Mouse (Mus musculus): ENCODE data around the gene Tjp3. TPM values are rescaled to one million over a fixed set of nuclear protein-coding genes. Genes with fewer than 3 reads are reported as not detected.
A peak's percentile ranks its signal among the peaks of the same experiment; 100 is the strongest.

Gene Tjp3
- polyA plus RNA-seq, 1 experiment = 13.2 TPM

DNA sequence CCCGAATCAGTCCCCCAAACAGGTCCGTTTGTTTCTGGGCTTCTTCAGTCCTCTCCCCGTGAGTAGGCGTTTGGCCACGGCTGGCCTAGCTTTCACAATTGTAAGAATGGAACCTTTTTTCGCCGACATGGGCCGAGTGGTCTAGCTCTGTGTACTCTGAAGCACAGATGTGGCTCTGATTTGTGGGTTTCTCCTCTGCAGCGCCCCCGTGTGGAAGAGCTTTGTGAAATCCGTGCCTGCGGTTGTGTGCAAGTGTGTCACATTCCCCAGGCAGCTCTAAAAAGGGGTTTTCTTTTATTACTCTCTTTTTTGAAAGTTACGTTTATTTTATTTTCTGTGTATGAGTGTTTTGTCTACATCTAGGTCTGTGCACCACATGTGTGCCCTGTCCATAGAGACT lies 50.5 kb downstream of the Tjp3 start:
- TF ChIP-seq POLR2A (IDR thresholded peaks at IDR 0.05; ENCODE audit: low read depth, low read length) (no peak), CTCF (conservative IDR thresholded peaks at IDR 0.05; ENCODE audit: insufficient read depth, insufficient read length, low read depth, low read length) (peak; percentile 66)
- Histone ChIP-seq H3K36me3 (ENCODE audit: control insufficient read depth, insufficient read depth, low read length) (no peaks in the 10 kb centered on the region), H3K27me3 (replicated peaks; ENCODE audit: control insufficient read depth, insufficient read depth, low read length) (peaks cover 2% of the 10 kb centered on the region), H3K27ac (ENCODE audit: insufficient read depth, low read depth, low read length) (no peak overlapping the region), H3K4me3 (ENCODE audit: insufficient read depth, low read depth, low read length) (no peak overlapping the region), H3K4me1 (ENCODE audit: control insufficient read depth, insufficient read depth, low read length) (no peaks in the 10 kb centered on the region)
- peak; percentile 33 for DNase-seq
- 41% methylated on average over 13 of the region's 13 CpGs for WGBS

DNA sequence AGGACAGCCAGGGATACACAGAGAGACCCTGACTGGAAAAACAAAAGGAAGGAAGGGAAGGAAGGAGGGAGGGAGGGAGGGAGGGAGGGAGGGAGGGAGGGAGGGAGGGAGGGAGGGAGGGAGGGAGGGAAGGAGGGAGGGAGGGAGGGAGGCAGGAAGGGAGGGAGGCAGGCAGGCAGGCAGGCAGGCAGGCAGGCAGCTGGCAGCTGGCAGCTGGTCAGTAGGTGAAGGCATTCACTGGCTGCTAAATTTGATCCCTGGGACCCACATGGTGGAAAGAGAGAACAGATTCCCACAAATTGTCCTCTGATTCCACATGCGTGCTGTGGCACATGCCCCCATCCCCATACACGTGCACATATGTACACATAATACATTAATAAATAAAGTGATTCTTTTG lies 52.8 kb downstream of the Tjp3 start:
- Histone ChIP-seq H3K36me3 (ENCODE audit: control insufficient read depth, insufficient read depth, low read length) (no peaks in the 10 kb centered on the region), H3K27ac (ENCODE audit: insufficient read depth, low read depth, low read length) (no peak overlapping the region), H3K27me3 (replicated peaks; ENCODE audit: control insufficient read depth, insufficient read depth, low read length) (peaks cover 2% of the 10 kb centered on the region), H3K4me3 (ENCODE audit: insufficient read depth, low read depth, low read length) (no peak overlapping the region), H3K4me1 (ENCODE audit: control insufficient read depth, insufficient read depth, low read length) (no peaks in the 10 kb centered on the region)
- DNase-seq = no peak
- TF ChIP-seq CTCF (conservative IDR thresholded peaks at IDR 0.05; ENCODE audit: insufficient read depth, insufficient read length, low read depth, low read length) (no peak), POLR2A (IDR thresholded peaks at IDR 0.05; ENCODE audit: low read depth, low read length) (no peak)
- WGBS = 83% methylated on average over 2 of the region's 2 CpGs

DNA sequence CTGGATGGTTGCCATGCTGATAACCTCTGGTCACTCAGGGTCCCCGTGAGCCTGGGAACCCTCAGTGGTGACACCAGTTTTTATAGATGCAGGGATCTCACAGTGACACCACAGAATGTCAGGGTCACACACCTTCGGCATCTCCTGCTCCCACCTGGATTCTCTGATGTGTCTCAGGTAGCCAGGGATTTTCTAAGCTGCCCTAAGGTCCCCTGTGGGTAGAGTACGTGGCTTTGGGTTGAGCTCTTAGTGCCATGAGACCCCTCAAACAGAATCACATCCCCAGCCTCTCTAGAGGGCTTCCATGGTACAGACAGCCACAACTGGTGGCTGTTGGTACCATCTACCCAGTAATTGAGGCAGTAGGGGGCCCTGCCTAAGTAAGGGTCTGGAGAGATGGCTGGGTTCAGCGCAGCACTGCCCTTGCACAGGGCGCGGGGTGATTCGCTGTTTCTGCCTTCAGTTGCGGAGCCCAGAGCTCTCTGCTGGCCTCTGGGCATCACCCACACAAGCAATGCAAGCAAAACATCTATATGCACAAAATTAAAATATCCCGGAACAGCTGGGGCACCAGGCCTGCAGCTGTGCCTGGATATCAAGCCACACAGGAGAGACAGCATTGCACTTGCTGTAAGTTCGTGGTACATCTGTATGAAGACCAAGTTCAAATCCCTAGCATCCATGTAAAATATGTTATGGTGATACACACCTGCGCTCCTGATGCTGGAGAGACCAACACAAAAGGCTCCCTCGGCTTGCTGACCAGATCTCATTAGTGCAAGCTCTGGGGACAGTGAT lies 54.7 kb downstream of the Tjp3 start:
- peaks cover 2% of the 10 kb centered on the region for H3K27me3 ChIP-seq (replicated peaks; ENCODE audit: control insufficient read depth, insufficient read depth, low read length)
- 0 out of 2 replicates have a peak, but pooled peaks cover 3% of the 10 kb centered on the region for H3K4me1 ChIP-seq (ENCODE audit: control insufficient read depth, insufficient read depth, low read length)
- H3K36me3 ChIP-seq (ENCODE audit: control insufficient read depth, insufficient read depth, low read length) = no peaks in the 10 kb centered on the region
- TF ChIP-seq POLR2A (IDR thresholded peaks at IDR 0.05; ENCODE audit: low read depth, low read length) (no peak), CTCF (conservative IDR thresholded peaks at IDR 0.05; ENCODE audit: insufficient read depth, insufficient read length, low read depth, low read length) (no peak)
- H3K27ac ChIP-seq (ENCODE audit: insufficient read depth, low read depth, low read length) = no peak overlapping the region
- 83% methylated on average over 12 of the region's 12 CpGs for WGBS
- no peak for DNase-seq
- no peak overlapping the region for H3K4me3 ChIP-seq (ENCODE audit: insufficient read depth, low read depth, low read length)

DNA sequence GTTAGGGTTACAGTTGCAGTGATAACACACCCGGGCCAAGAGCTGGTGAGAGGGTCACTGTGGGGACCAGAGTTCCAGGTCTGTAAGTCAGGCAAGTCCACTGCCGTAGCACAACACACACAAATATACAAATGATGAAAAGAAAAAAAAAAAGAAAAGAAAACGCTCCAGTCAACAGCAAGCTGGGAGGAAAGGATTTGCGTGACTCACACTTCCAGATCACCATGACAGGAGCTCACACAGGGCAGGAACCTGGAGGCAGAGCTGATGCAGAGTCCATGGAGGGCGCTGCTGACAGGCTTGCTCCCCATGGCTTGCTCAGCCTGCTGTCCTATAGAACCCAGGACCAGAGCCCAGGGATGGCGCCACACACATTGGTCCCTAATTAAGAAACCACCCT lies 57.2 kb downstream of the Tjp3 start:
- 0 out of 2 replicates have a peak, but pooled peaks cover 3% of the 10 kb centered on the region for H3K4me1 ChIP-seq (ENCODE audit: control insufficient read depth, insufficient read depth, low read length)
- DNase-seq = no peak
- WGBS = 82% methylated on average over 6 of the region's 6 CpGs
- TF ChIP-seq CTCF (conservative IDR thresholded peaks at IDR 0.05; ENCODE audit: insufficient read depth, insufficient read length, low read depth, low read length) = no peak
- no peak for TF ChIP-seq POLR2A (IDR thresholded peaks at IDR 0.05; ENCODE audit: low read depth, low read length)
- no peaks in the 10 kb centered on the region for H3K36me3 ChIP-seq (ENCODE audit: control insufficient read depth, insufficient read depth, low read length)
- H3K27me3 ChIP-seq (replicated peaks; ENCODE audit: control insufficient read depth, insufficient read depth, low read length) = no peaks in the 10 kb centered on the region
- no peak overlapping the region for H3K27ac ChIP-seq (ENCODE audit: insufficient read depth, low read depth, low read length)
- no peak overlapping the region for H3K4me3 ChIP-seq (ENCODE audit: insufficient read depth, low read depth, low read length)

DNA sequence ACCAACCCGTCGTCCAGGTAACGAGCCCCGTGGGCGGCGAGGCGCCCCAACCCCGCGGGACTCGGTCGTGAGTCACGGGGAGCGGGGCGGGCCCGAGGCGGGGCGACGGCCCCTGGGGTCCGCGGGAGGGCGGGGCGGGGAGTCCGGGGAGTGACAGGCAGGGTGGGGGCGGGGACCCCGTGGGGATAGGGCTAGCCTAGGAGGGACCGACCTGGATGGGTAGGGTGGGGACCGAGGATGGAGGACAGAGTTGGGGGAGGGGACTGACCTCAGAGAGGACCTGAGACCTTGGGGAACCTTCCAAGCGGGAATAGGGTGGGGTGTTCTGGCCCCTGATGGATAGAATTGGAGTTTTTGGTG lies 58.2 kb downstream of the Tjp3 start:
- WGBS = 2% methylated on average over 28 of the region's 28 CpGs

DNA sequence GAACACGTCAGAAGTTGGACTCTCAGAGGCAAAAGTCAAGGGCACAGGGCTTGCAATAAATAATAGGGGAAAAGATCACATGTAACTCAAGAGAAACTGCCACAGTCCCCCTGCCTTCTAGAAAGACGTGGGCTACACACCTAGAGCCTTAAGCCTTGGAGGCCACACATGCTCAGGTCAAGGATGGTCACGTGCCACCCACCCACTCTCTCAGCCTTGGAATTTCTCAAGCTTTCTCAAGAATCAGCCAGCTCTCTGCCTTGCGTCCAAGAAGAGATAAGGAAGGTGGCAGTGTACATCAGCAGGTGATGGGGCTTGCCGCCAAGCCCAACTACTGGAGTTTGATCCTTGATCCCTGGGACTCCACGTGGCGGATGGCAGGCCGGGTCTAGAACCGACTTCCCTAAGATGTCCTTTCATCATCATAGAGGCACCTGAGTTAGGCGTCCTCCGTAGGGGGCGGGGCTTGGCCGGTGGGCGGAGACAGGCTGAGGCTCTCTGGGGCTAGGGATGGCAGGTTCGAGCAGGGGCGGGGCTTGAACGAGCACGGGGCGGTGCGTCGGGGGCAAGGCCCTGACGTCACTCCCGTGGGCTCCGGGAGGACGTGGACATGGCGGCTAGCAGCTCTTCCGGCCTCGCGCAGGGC lies 58.7 kb downstream of the Tjp3 start, which contains the start of gene Zfr2:
Gene Zfr2 (plus strand): TSS at position 576 of the 646 bp plus-strand sequence.
- peak; percentile 52 for TF ChIP-seq POLR2A (IDR thresholded peaks at IDR 0.05; ENCODE audit: low read depth, low read length)
- no peak for TF ChIP-seq CTCF (conservative IDR thresholded peaks at IDR 0.05; ENCODE audit: insufficient read depth, insufficient read length, low read depth, low read length)
- Histone ChIP-seq H3K27ac (ENCODE audit: insufficient read depth, low read depth, low read length) (no peak within 1 kb of the TSS), H3K4me1 (ENCODE audit: control insufficient read depth, insufficient read depth, low read length) (0 out of 2 replicates have a peak, but pooled peaks cover 3% of the 10 kb centered on the region), H3K27me3 (replicated peaks; ENCODE audit: control insufficient read depth, insufficient read depth, low read length) (no peaks in the 10 kb centered on the region), H3K36me3 (ENCODE audit: control insufficient read depth, insufficient read depth, low read length) (no peaks in the 10 kb centered on the region), H3K4me3 (ENCODE audit: insufficient read depth, low read depth, low read length) (peak within 1 kb of the TSS; percentile 69)
- DNase-seq = peak; percentile 93
- WGBS = 8% methylated on average over 29 of the region's 29 CpGs

More for the DNA sequence above, 58.2 kb downstream of the Tjp3 start:
- DNase-seq = no peak
- Histone ChIP-seq H3K27me3 (replicated peaks; ENCODE audit: control insufficient read depth, insufficient read depth, low read length) (no peaks in the 10 kb centered on the region), H3K36me3 (ENCODE audit: control insufficient read depth, insufficient read depth, low read length) (no peaks in the 10 kb centered on the region), H3K27ac (ENCODE audit: insufficient read depth, low read depth, low read length) (no peak overlapping the region), H3K4me1 (ENCODE audit: control insufficient read depth, insufficient read depth, low read length) (0 out of 2 replicates have a peak, but pooled peaks cover 3% of the 10 kb centered on the region), H3K4me3 (ENCODE audit: insufficient read depth, low read depth, low read length) (peak overlapping the region; percentile 69)
- TF ChIP-seq POLR2A (IDR thresholded peaks at IDR 0.05; ENCODE audit: low read depth, low read length) (no peak), CTCF (conservative IDR thresholded peaks at IDR 0.05; ENCODE audit: insufficient read depth, insufficient read length, low read depth, low read length) (no peak)

DNA sequence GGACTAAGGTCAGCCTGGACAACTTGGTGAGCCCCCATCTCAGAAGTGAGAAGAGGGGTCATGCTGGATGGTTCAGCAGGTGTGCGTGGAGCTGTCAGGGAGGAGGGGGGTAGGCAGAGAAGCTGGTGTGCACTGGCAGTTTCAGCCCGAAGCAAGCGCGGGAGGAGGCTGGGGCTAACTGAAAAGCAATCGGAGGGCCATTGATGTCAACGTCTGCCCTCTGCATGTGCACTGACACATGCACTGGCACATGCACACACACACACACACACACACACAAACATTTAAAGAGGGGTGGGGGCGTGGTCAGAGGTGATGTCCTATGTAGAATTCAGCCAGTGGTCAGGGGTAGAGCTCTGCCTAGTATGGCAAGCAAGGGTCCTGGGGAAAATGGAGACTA lies 59.9 kb downstream of the Tjp3 start:
- Histone ChIP-seq H3K36me3 (ENCODE audit: control insufficient read depth, insufficient read depth, low read length) (no peaks in the 10 kb centered on the region), H3K27ac (ENCODE audit: insufficient read depth, low read depth, low read length) (no peak overlapping the region), H3K27me3 (replicated peaks; ENCODE audit: control insufficient read depth, insufficient read depth, low read length) (no peaks in the 10 kb centered on the region), H3K4me1 (ENCODE audit: control insufficient read depth, insufficient read depth, low read length) (0 out of 2 replicates have a peak, but pooled peaks cover 3% of the 10 kb centered on the region), H3K4me3 (ENCODE audit: insufficient read depth, low read depth, low read length) (no peak overlapping the region)
- 38% methylated on average over 7 of the region's 7 CpGs for WGBS
- DNase-seq = no peak
- TF ChIP-seq CTCF (conservative IDR thresholded peaks at IDR 0.05; ENCODE audit: insufficient read depth, insufficient read length, low read depth, low read length) = no peak
- no peak for TF ChIP-seq POLR2A (IDR thresholded peaks at IDR 0.05; ENCODE audit: low read depth, low read length)

All from kidney, adult 2 months (tissue).